Mouse (Mus musculus): ENCODE results near the gene Hoxc9. TPM values are rescaled to one million over a fixed set of nuclear protein-coding genes. Genes with fewer than 3 reads are reported as not detected.

Gene Hoxc9
- not detected in 2 replicates for polyA plus RNA-seq (2015; fragmentation: Nextera tagmentation; extraction: Ambion mirVana)

GRCm38 (mm10) chr15:102976171-102976570 lies at the start of gene Hoxc9:
TSS of gene Hoxc9 (plus strand) at chr15:102976439.
- Histone ChIP-seq H3K36me3 (no peaks in the 10 kb centered on the region), H3K9ac (no peak within 1 kb of the TSS), H3K9me3 (no peaks in the 10 kb centered on the region), H3K4me2 (peak within 1 kb of the TSS; percentile 51), H3K27ac (replicated peaks) (no peak within 1 kb of the TSS), H3K4me1 (peaks cover 5% of the 10 kb centered on the region; the same call in 1 of the 2 replicates), H3K27me3 (replicated peaks) (peaks cover 100% of the 10 kb centered on the region), H3K4me3 (peak within 1 kb of the TSS; percentile 35)
- ATAC-seq (ENCODE audit: extremely low read depth, insufficient number of reproducible peaks, low FRiP score, low TSS enrichment), result no peak
- WGBS, result 1% methylated on average over 16 of the region's 20 CpGs

GRCm38 (mm10) chr15:102927032-102927645 lies 49.1 kb upstream of the Hoxc9 start:
- WGBS, result under 1% methylated on average over 40 of the region's 40 CpGs
- H3K36me3 ChIP-seq, result no peaks in the 10 kb centered on the region
- no peak overlapping the region for H3K9ac ChIP-seq
- no peak for ATAC-seq (ENCODE audit: extremely low read depth, insufficient number of reproducible peaks, low FRiP score, low TSS enrichment)
- no peak overlapping the region for H3K4me2 ChIP-seq
- no peak overlapping the region for H3K27ac ChIP-seq (replicated peaks)
- H3K4me3 ChIP-seq, result no peak overlapping the region
- peaks cover 99% of the 10 kb centered on the region for H3K27me3 ChIP-seq (replicated peaks)
- no peaks in the 10 kb centered on the region for H3K9me3 ChIP-seq
- no peaks in the 10 kb centered on the region for H3K4me1 ChIP-seq

GRCm38 (mm10) chr15:102931706-102932358 lies 44.4 kb upstream of the Hoxc9 start:
- Histone ChIP-seq H3K36me3 (no peaks in the 10 kb centered on the region), H3K27ac (replicated peaks) (no peak overlapping the region), H3K27me3 (replicated peaks) (peaks cover 100% of the 10 kb centered on the region), H3K4me2 (no peak overlapping the region), H3K9me3 (no peaks in the 10 kb centered on the region), H3K9ac (no peak overlapping the region), H3K4me1 (peaks cover 6% of the 10 kb centered on the region; the same call in 1 of the 2 replicates), H3K4me3 (no peak overlapping the region)
- ATAC-seq (ENCODE audit: extremely low read depth, insufficient number of reproducible peaks, low FRiP score, low TSS enrichment), result no peak
- WGBS, result under 1% methylated on average over 23 of the region's 23 CpGs

- Histone ChIP-seq H3K27ac (replicated peaks) (no peak overlapping the region), H3K4me3 (no peak overlapping the region), H3K27me3 (replicated peaks) (peaks cover 100% of the 10 kb centered on the region), H3K4me2 (no peak overlapping the region), H3K9me3 (no peaks in the 10 kb centered on the region), H3K36me3 (no peaks in the 10 kb centered on the region), H3K4me1 (peaks cover 7% of the 10 kb centered on the region; the same call in 1 of the 2 replicates), H3K9ac (no peak overlapping the region)
- WGBS, result 2% methylated on average over 12 of the region's 12 CpGs
- ATAC-seq (ENCODE audit: extremely low read depth, insufficient number of reproducible peaks, low FRiP score, low TSS enrichment), result no peak
Measured at GRCm38 (mm10) chr15:102934438-102934837, 41.8 kb upstream of the Hoxc9 start.

GRCm38 (mm10) chr15:102934897-102935296 lies 41.3 kb upstream of the Hoxc9 start:
- peak overlapping the region; percentile 33 for H3K4me3 ChIP-seq
- H3K9ac ChIP-seq, result no peak overlapping the region
- H3K4me2 ChIP-seq, result peak overlapping the region; percentile 38; the same call in 1 of the 2 replicates

GRCm38 (mm10) chr15:102936279-102936972 lies 39.8 kb upstream of the Hoxc9 start, which contains the start of gene Hoxc12:
TSS of gene Hoxc12 (plus strand) at chr15:102936757.
- under 1% methylated on average over 31 of the region's 31 CpGs for WGBS
- no peak within 1 kb of the TSS for H3K9ac ChIP-seq
- peaks cover 7% of the 10 kb centered on the region; the same call in 1 of the 2 replicates for H3K4me1 ChIP-seq
- H3K27ac ChIP-seq (replicated peaks), result no peak within 1 kb of the TSS
- H3K9me3 ChIP-seq, result no peaks in the 10 kb centered on the region
- H3K4me2 ChIP-seq, result no peak within 1 kb of the TSS
- peak within 1 kb of the TSS; percentile 11; the same call in 1 of the 2 replicates for H3K4me3 ChIP-seq
- H3K27me3 ChIP-seq (replicated peaks), result peaks cover 100% of the 10 kb centered on the region
- H3K36me3 ChIP-seq, result no peaks in the 10 kb centered on the region
- no peak for ATAC-seq (ENCODE audit: extremely low read depth, insufficient number of reproducible peaks, low FRiP score, low TSS enrichment)

More at GRCm38 (mm10) chr15:102934897-102935296, 41.3 kb upstream of the Hoxc9 start:
- ATAC-seq (ENCODE audit: extremely low read depth, insufficient number of reproducible peaks, low FRiP score, low TSS enrichment), result no peak
- no peak overlapping the region for H3K27ac ChIP-seq (replicated peaks)
- no peaks in the 10 kb centered on the region for H3K9me3 ChIP-seq
- under 1% methylated on average over 27 of the region's 27 CpGs for WGBS
- peaks cover 100% of the 10 kb centered on the region for H3K27me3 ChIP-seq (replicated peaks)
- H3K36me3 ChIP-seq, result no peaks in the 10 kb centered on the region
- H3K4me1 ChIP-seq, result peaks cover 7% of the 10 kb centered on the region; the same call in 1 of the 2 replicates

GRCm38 (mm10) chr15:102937036-102937666 lies 39.1 kb upstream of the Hoxc9 start:
- Histone ChIP-seq H3K27me3 (replicated peaks) (peaks cover 100% of the 10 kb centered on the region), H3K4me2 (no peak overlapping the region), H3K9ac (no peak overlapping the region), H3K9me3 (no peaks in the 10 kb centered on the region), H3K36me3 (no peaks in the 10 kb centered on the region), H3K4me3 (peak overlapping the region; percentile 11; the same call in 1 of the 2 replicates), H3K4me1 (peaks cover 7% of the 10 kb centered on the region; the same call in 1 of the 2 replicates), H3K27ac (replicated peaks) (no peak overlapping the region)
- ATAC-seq (ENCODE audit: extremely low read depth, insufficient number of reproducible peaks, low FRiP score, low TSS enrichment), result no peak
- 2% methylated on average over 50 of the region's 50 CpGs for WGBS

GRCm38 (mm10) chr15:102939256-102940155 lies 36.7 kb upstream of the Hoxc9 start:
- H3K9me3 ChIP-seq, result no peaks in the 10 kb centered on the region
- peaks cover 13% of the 10 kb centered on the region; the same call in 1 of the 2 replicates for H3K4me1 ChIP-seq
- no peak overlapping the region for H3K9ac ChIP-seq
- no peaks in the 10 kb centered on the region for H3K36me3 ChIP-seq
- H3K4me3 ChIP-seq, result no peak overlapping the region
- peaks cover 100% of the 10 kb centered on the region for H3K27me3 ChIP-seq (replicated peaks)
- ATAC-seq (ENCODE audit: extremely low read depth, insufficient number of reproducible peaks, low FRiP score, low TSS enrichment), result no peak
- no peak overlapping the region for H3K27ac ChIP-seq (replicated peaks)
- WGBS, result 1% methylated on average over 30 of the region's 34 CpGs
- no peak overlapping the region for H3K4me2 ChIP-seq

GRCm38 (mm10) chr15:102942739-102943467 lies 33.3 kb upstream of the Hoxc9 start:
- Histone ChIP-seq H3K27ac (replicated peaks) (no peak overlapping the region), H3K27me3 (replicated peaks) (peaks cover 100% of the 10 kb centered on the region), H3K9me3 (no peaks in the 10 kb centered on the region), H3K4me1 (peaks cover 6% of the 10 kb centered on the region; the same call in 1 of the 2 replicates), H3K4me3 (peak overlapping the region; percentile 40), H3K36me3 (no peaks in the 10 kb centered on the region), H3K9ac (0 out of 2 replicates have a peak overlapping the region, but pooled peaks have one; percentile 50), H3K4me2 (peak overlapping the region; percentile 66)
- WGBS, result 1% methylated on average over 53 of the region's 53 CpGs
- ATAC-seq (ENCODE audit: extremely low read depth, insufficient number of reproducible peaks, low FRiP score, low TSS enrichment), result no peak

- peak overlapping the region; percentile 40 for H3K4me3 ChIP-seq
- H3K27ac ChIP-seq (replicated peaks), result no peak overlapping the region
- H3K36me3 ChIP-seq, result no peaks in the 10 kb centered on the region
- no peak overlapping the region for H3K9ac ChIP-seq
- no peak for ATAC-seq (ENCODE audit: extremely low read depth, insufficient number of reproducible peaks, low FRiP score, low TSS enrichment)
- 3% methylated on average over 5 of the region's 5 CpGs for WGBS
- H3K4me2 ChIP-seq, result peak overlapping the region; percentile 66
- H3K9me3 ChIP-seq, result no peaks in the 10 kb centered on the region
- H3K27me3 ChIP-seq (replicated peaks), result peaks cover 100% of the 10 kb centered on the region
- H3K4me1 ChIP-seq, result peaks cover 6% of the 10 kb centered on the region; the same call in 1 of the 2 replicates
Measured at GRCm38 (mm10) chr15:102943468-102943813, 32.8 kb upstream of the Hoxc9 start.
